Mouse (Mus musculus) bone marrow, adult 2 months (tissue): Measurements from ENCODE around the gene Nrf1.

Experiments
- CTCF ChIP-seq: fragments of 200-500 bp; IDR thresholded peaks from 2 replicates; pipeline ENCODE4 v1.5.1; 2011; ENCODE audit warnings: low read length, control low read depth; ENCODE audit not compliant: control insufficient read depth, insufficient read depth
- POLR2A ChIP-seq: fragments of 200-500 bp; IDR thresholded peaks from 2 replicates; pipeline ENCODE4 v1.6.1; 2011; ENCODE audit warnings: low read depth, mild to moderate bottlenecking, control low read depth, low read length, borderline replicate concordance; ENCODE audit not compliant: control insufficient read depth

- TF ChIP-seq CTCF (no peak), POLR2A (no peak)
Observed at GRCm38 (mm10) chr6:30066746-30067145, 19.0 kb downstream of the Nrf1 start.
